Mouse (Mus musculus): ENCODE data around the gene Amelx.

The Amelx gene

GRCm38 (mm10) chrX:169187100-169187499 is at the start of gene Amelx:
TSS of gene Amelx (minus strand) at chrX:169187200.
- no peak for DNase-seq (ENCODE audit: low read depth in 2 of 2, low spot score in 2 of 2)

- no peak for DNase-seq (ENCODE audit: low read depth in 2 of 2, low spot score in 2 of 2)
Measured at GRCm38 (mm10) chrX:169222357-169223062, 35.5 kb upstream of the Amelx start.

- DNase-seq (ENCODE audit: low read depth in 2 of 2, low spot score in 2 of 2), result no peak
Measured at GRCm38 (mm10) chrX:169220064-169220463, 33.1 kb upstream of the Amelx start.

- no peak for DNase-seq (ENCODE audit: low read depth in 2 of 2, low spot score in 2 of 2)
Measured at GRCm38 (mm10) chrX:169210019-169210418, 23.0 kb upstream of the Amelx start.

DNA sequence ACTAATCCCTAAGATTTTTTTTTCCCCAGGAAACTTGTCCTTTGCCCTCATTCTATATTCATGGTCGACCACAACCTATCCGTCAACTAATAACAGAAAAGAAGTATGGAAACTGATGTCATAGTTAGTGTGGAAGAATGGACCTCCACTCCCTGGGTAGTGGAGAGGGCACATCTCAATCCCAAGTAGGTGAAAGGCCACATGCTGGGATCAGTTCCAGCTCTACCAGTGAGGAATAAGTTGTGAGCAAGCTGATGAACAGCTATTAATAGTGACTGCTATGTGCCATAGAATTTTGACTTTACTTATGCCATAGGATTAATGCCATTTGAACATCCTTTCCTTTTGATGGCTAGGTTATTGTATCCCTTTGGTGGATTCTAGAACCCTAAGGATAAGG is 8.4 kb downstream of the Amelx start:
- DNase-seq (ENCODE audit: low read depth in 2 of 2, low spot score in 2 of 2), result no peak

DNA sequence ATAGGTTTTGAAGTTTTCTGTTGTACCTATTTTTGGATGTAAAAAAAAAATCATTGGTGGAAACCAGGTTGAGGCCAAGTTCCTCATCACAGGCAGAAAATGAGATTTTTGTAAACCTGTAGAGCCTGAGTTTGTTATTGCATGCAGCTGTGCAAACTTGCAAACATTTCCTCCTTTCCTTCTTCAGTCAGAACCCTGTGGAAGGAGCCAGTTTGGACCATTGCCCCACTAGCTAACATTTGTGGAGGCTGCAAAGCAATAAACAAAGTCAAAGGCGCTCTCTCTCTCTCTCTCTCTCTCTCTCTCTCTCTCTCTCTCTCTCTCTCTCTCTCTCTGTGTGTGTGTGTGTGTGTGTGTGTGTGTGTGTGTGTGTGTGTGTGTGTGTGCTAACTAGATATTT is 13.2 kb downstream of the Amelx start:
- DNase-seq (ENCODE audit: low read depth in 2 of 2, low spot score in 2 of 2), result no peak

- no peak for DNase-seq (ENCODE audit: low read depth in 2 of 2, low spot score in 2 of 2)
Measured at GRCm38 (mm10) chrX:169170981-169171380, 16.0 kb downstream of the Amelx start.

DNA sequence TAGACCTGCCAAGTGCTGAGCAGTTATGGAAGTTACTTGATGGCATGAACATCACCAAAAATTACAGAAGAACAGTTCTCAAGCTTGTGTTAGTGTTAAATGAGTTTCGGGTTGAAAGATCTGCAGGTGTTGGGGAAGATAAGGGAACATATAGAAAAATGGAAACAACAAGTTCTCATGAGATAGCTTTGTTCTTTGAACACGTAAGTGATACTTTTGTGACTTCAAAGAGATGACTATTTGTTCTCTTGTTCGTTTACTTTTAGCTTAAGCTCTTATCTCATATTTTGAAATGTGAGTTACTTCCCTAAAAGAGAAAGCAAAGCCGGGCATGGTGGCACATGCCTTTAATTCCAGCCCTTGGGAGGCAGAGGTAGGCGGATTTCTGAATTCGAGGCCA is 28.6 kb downstream of the Amelx start:
- DNase-seq (ENCODE audit: low read depth in 2 of 2, low spot score in 2 of 2), result no peak

GRCm38 (mm10) chrX:169153805-169154204 is 33.2 kb downstream of the Amelx start:
- DNase-seq (ENCODE audit: low read depth in 2 of 2, low spot score in 2 of 2), result no peak

DNA sequence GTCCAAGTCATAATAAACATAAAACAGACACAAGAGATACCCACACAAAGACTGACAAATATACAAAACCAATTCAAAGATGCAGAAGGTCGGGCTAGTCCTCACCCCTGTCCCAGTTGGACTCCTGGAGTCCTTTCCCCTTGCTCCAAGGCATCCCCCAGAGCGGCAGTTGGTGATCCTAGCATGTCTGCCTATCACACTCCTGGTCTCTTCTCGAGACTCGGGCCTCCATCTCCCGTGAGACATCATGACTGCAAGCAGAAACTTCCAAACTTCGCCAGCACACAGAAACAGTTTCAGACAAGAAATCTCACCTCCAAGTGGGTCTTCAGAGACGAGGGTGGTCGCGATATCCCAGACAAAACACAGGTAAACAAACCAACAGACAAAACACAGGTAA is 46.5 kb downstream of the Amelx start:
- DNase-seq (ENCODE audit: low read depth in 2 of 2, low spot score in 2 of 2), result no peak

DNA sequence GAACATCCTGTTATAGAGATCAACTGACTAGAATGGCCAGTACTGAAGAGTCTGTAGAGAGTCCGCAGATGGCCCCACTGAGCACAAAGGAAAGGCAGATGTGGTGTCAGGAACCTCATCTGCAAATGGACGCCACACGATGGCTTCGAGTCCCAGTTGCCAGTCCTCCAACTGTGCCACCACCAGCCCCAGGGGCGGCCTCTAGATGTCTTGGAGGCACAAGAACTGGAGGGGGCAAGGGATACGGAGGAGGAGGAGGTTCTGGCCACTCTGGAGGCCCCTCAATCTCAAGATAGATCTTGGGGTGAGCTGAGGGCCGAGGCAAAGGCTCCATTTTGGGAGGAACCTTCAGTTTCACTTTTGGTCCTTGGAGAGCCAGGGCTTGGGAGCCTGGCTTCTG is 47.2 kb downstream of the Amelx start:
- no peak for DNase-seq (ENCODE audit: low read depth in 2 of 2, low spot score in 2 of 2)

All from CD8-positive naive resting alpha-beta T cell, adult 2 months (primary cell).